In genomic region chr4:61998366-61998765, GRCm38 (mm10) we compare ENCODE assay signal across 10 mouse cellular contexts. TPM values are rescaled to one million over a fixed set of nuclear protein-coding genes. Genes with fewer than 3 reads are reported as not detected.
DNase-seq lines count a peak whose midpoint lies in the region; ATAC-seq and TF ChIP-seq lines count a peak whose summit lies in the region.
"Had no signal": no experiment of that assay in that cellular context is flagged by ENCODE, and none has a peak within 500 bp of the region (broad histone marks: within the 10 kb centered on the region; RNA-seq: fewer than 3 reads in every experiment).

No protein-coding gene starts in this region.

- peak; percentile 66 for TF ChIP-seq CTCF in kidney, adult 2 months (conservative IDR thresholded peaks at IDR 0.05; ENCODE audit: insufficient read depth, insufficient read length, low read depth, low read length)

- no peak for ATAC-seq in CD4-positive, CD25-positive, alpha-beta regulatory T cell, adult 4 months
- ATAC-seq in kidney, embryonic 16.5 days (ENCODE audit: low FRiP score, low TSS enrichment) = no peak
- ATAC-seq in limb, embryonic 11.5 days (ENCODE audit: insufficient number of reproducible peaks, low FRiP score, low TSS enrichment, low read depth) = no peak

- H3K36me3 ChIP-seq in kidney, adult 2 months (ENCODE audit: control insufficient read depth, insufficient read depth, low read length) = no peaks in the 10 kb centered on the region
- H3K36me3 ChIP-seq in kidney, embryonic 16.5 days (ENCODE audit: insufficient read depth, low read length) = no peaks in the 10 kb centered on the region
- no peaks in the 10 kb centered on the region for H3K36me3 ChIP-seq in limb, embryonic 11.5 days (ENCODE audit: control insufficient read depth, insufficient read depth, low read length)
- H3K36me3 ChIP-seq in splenic B cell, adult 2 months (ENCODE audit: control insufficient read depth, insufficient read depth, low read length, poor library complexity, severe bottlenecking) = no peaks in the 10 kb centered on the region
- H3K36me3 ChIP-seq: embryonic facial prominence, embryonic 15.5 days; limb, embryonic 12.5 days had no signal

- no peak overlapping the region for H3K4me3 ChIP-seq in kidney, adult 2 months (ENCODE audit: insufficient read depth, low read depth, low read length)
- H3K4me3 ChIP-seq in kidney, embryonic 16.5 days (ENCODE audit: low read length) = no peak overlapping the region
- H3K4me3 ChIP-seq in limb, embryonic 11.5 days (ENCODE audit: low read depth, low read length) = no peak overlapping the region
- H3K4me3 ChIP-seq: embryonic facial prominence, embryonic 15.5 days; limb, embryonic 12.5 days had no signal

- no peak overlapping the region for H3K4me2 ChIP-seq in kidney, embryonic 16.5 days (replicated peaks; ENCODE audit: low read depth, low read length)
- no peak overlapping the region for H3K4me2 ChIP-seq in limb, embryonic 11.5 days (ENCODE audit: low read depth, severe bottlenecking)
- H3K4me2 ChIP-seq: embryonic facial prominence, embryonic 15.5 days; limb, embryonic 12.5 days had no signal

- no peak overlapping the region for H3K27ac ChIP-seq in kidney, adult 2 months (ENCODE audit: insufficient read depth, low read depth, low read length)
- H3K27ac ChIP-seq in kidney, embryonic 16.5 days (ENCODE audit: low read length) = no peak overlapping the region
- H3K27ac ChIP-seq in limb, embryonic 11.5 days (replicated peaks; ENCODE audit: low read depth, low read length) = no peak overlapping the region
- H3K27ac ChIP-seq: embryonic facial prominence, embryonic 15.5 days; limb, embryonic 12.5 days had no signal

- H3K4me1 ChIP-seq in kidney, adult 2 months (ENCODE audit: control insufficient read depth, insufficient read depth, low read length) = no peaks in the 10 kb centered on the region
- H3K4me1 ChIP-seq in kidney, embryonic 16.5 days (ENCODE audit: insufficient read depth, low read length) = no peaks in the 10 kb centered on the region
- no peaks in the 10 kb centered on the region for H3K4me1 ChIP-seq in limb, embryonic 11.5 days (ENCODE audit: control insufficient read depth, insufficient read depth, low read length)
- H3K4me1 ChIP-seq: embryonic facial prominence, embryonic 15.5 days; limb, embryonic 12.5 days had no signal

- TF ChIP-seq POLR2A in kidney, adult 2 months (IDR thresholded peaks at IDR 0.05; ENCODE audit: low read depth, low read length) = no peak

- H3K27me3 ChIP-seq in kidney, adult 2 months (replicated peaks; ENCODE audit: control insufficient read depth, insufficient read depth, low read length) = no peaks in the 10 kb centered on the region
- no peaks in the 10 kb centered on the region for H3K27me3 ChIP-seq in kidney, embryonic 16.5 days (ENCODE audit: insufficient read depth, low read length)
- no peaks in the 10 kb centered on the region for H3K27me3 ChIP-seq in limb, embryonic 11.5 days (ENCODE audit: control insufficient read depth, insufficient read depth, low read length)
- H3K27me3 ChIP-seq in splenic B cell, adult 2 months (ENCODE audit: control insufficient read depth, insufficient read depth, low read length, poor library complexity, severe bottlenecking) = no peaks in the 10 kb centered on the region
- H3K27me3 ChIP-seq: embryonic facial prominence, embryonic 15.5 days; limb, embryonic 12.5 days had no signal

- 16% methylated on average over 4 of the region's 4 CpGs for WGBS in kidney, adult 2 months
- WGBS in kidney, embryonic 16.5 days = 22% methylated on average over 4 of the region's 4 CpGs
- WGBS in limb, embryonic 11.5 days = 32% methylated on average over 4 of the region's 4 CpGs

- no peak overlapping the region for H3K9ac ChIP-seq in kidney, embryonic 16.5 days (replicated peaks; ENCODE audit: low read length)
- no peak overlapping the region for H3K9ac ChIP-seq in limb, embryonic 11.5 days (ENCODE audit: low read length)
- H3K9ac ChIP-seq: embryonic facial prominence, embryonic 15.5 days; limb, embryonic 12.5 days had no signal

- peak; percentile 19 for DNase-seq in CD4-positive, CD25-positive, alpha-beta regulatory T cell, adult 2 months (ENCODE audit: low read depth, low spot score)
- peak; percentile 19 for DNase-seq in kidney, adult 2 months
- DNase-seq in A20 (ENCODE audit: low read depth, low spot score) = peak; percentile 55
- DNase-seq in embryo, embryonic 11 days = peak; percentile 42
- DNase-seq in limb, embryonic 11.5 days (ENCODE audit: low spot score) = peak; percentile 59
- DNase-seq in splenic B cell, adult 2 months (ENCODE audit: low read depth, low spot score) = peak; percentile 6

- no peaks in the 10 kb centered on the region for H3K9me3 ChIP-seq in kidney, embryonic 16.5 days (ENCODE audit: low read length)
- no peaks in the 10 kb centered on the region for H3K9me3 ChIP-seq in limb, embryonic 11.5 days (ENCODE audit: control insufficient read depth, low read length)
- H3K9me3 ChIP-seq: embryonic facial prominence, embryonic 15.5 days had no signal

RNA-seq across cellular contexts. Expression of gene Mup20, which starts 55.6 kb away (rescaled TPM):
- not detected for polyA plus RNA-seq in CD4-positive, CD25-positive, alpha-beta regulatory T cell, adult 4 months (2017; shearing (Covaris generic))
- not detected in 2 replicates for polyA plus RNA-seq in kidney, adult 2 months (2012; rRNA removed)
- not detected in 2 replicates for polyA plus RNA-seq in kidney, embryonic 16.5 days (2015; fragmentation: Nextera tagmentation; extraction: Ambion mirVana)
- not detected in 2 replicates for polyA plus RNA-seq in limb, embryonic 11.5 days (2014; fragmentation: Nextera tagmentation; extraction: Ambion mirVana)
- polyA plus RNA-seq: embryonic facial prominence, embryonic 15.5 days; limb, embryonic 12.5 days had no signal

Comparison
In these comparisons a context has a peak if more than half of its experiments do, and no peak if none do; other contexts are left out.
1. DNase-seq: peak in every context shown above with its lines; median percentile 59 in limb, embryonic 11.5 days; 55 in A20; 42 in embryo, embryonic 11 days; 19 in CD4-positive, CD25-positive, alpha-beta regulatory T cell, adult 2 months; 19 in kidney, adult 2 months; 6 in splenic B cell, adult 2 months.